Mouse (Mus musculus) embryonic facial prominence, embryonic 10.5 days (tissue): ENCODE results near the gene Gse1. TPM values are rescaled to one million over a fixed set of nuclear protein-coding genes. Genes with fewer than 3 reads are reported as not detected.

Source experiments
- DNase-seq: peaks from one replicate; pipeline ENCODE4 v3.0.0-alpha.2; 2017; ENCODE audit warnings: low spot score
- H3K27ac ChIP-seq: fragments of 300-500 bp; sonication (generic); replicated peaks from 2 replicates; pipeline ENCODE4 v1.5.1; 2016; ENCODE audit warnings: mild to moderate bottlenecking
- H3K27me3 ChIP-seq: fragments of 300-500 bp; sonication (generic); replicated peaks from 2 replicates; pipeline ENCODE4 v1.6.1; 2016; ENCODE audit warnings: low read depth, mild to moderate bottlenecking; ENCODE audit not compliant: poor library complexity, severe bottlenecking
- H3K36me3 ChIP-seq: fragments of 300-500 bp; sonication (generic); replicated peaks from 2 replicates; pipeline ENCODE4 v1.6.1; 2016; ENCODE audit warnings: mild to moderate bottlenecking, moderate library complexity
- H3K4me1 ChIP-seq: fragments of 300-500 bp; sonication (generic); 2 replicates; pipeline ENCODE4 v1.6.1; 2016
- H3K4me3 ChIP-seq: fragments of 300-500 bp; sonication (generic); 2 replicates; pipeline ENCODE4 v1.5.1; 2016; ENCODE audit warnings: mild to moderate bottlenecking, moderate library complexity
- H3K9me3 ChIP-seq: fragments of 300-500 bp; sonication (generic); 2 replicates; pipeline ENCODE4 v1.6.1; 2016; ENCODE audit warnings: mild to moderate bottlenecking
- WGBS: fragments of 180-500 bp; shearing (Covaris S2); methylation state at CpG from one replicate; pipeline ENCODE4 v1.1.7; 2016; 5-methylcytosine and 5-hydroxymethylcytosine counted together
- polyA plus RNA-seq: library from polyadenylated mRNA; unstranded; fragments of >200 nt; fragmentation: Nextera tagmentation; extraction: Ambion mirVana; gene quantifications from 2 replicates; pipeline ENCODE4 v1.2.1, GENCODE M21; 2016

Gene Gse1
- 9.9 and 10.2 TPM in 2 replicates for polyA plus RNA-seq

DNA sequence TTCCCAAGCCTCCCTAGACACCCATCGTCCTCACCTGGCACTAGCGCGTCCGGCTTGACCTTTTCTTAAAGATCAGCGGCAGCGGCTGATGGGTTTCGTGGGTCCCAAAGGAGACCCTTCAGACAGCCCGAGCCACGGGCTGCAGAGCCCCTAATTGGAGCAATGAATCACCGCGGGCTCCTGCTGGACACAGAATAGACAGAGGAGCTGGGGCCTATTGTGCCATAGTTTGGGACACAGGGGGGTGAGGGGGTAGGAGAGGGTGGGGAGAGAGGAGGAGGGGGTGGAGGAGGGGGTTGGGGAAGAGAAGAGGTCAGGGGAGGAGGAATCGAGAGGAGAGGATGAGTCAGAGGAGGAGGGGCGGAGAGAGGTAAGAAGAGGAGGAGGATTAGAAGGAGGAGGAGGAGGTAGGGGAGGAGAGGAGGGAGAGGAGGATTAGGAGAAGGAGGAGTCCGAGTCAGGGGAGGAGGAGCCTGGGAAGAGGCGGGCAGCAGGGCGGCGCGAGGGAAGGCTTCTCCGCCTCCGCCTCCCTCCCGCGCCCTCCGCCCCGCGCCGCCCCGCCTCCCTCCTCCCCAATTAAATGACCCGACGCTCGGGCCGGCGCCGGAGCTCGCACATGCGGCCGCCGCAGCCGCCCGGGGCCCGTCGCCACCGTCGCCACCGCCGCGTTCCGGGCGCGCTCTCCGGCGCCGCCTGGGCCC lies at the start of gene Gse1:
TSS of gene Gse1 (plus strand) at position 566 of the 701 bp plus-strand sequence.
- 8% methylated on average over 52 of the region's 52 CpGs for WGBS

DNA sequence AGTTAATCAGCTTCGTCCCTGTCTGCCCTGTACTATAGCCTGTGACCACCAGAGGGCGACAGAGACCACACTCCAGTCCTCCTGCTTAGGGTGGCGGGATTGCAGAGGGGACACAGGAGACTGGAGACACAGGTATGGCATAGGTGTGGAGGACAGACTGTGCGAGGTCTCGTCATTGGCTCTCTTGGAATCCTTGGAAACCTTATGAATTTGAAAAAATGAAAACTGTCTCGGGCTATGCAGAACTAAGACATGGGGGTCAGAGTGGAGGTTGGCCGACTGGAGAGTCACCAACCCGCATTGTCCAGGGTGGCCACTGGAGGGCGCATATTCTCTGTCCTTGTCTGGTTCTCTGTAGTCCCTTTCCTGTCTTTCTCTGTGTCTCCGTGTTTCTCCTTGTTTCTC lies 49.2 kb upstream of the Gse1 start:
- H3K4me1 ChIP-seq, result peaks cover 71% of the 10 kb centered on the region
- under 1% methylated on average over 10 of the region's 10 CpGs for WGBS
- H3K4me3 ChIP-seq, result peak overlapping the region; percentile 44

More for the DNA sequence above, at the start of gene Gse1:
- H3K4me3 ChIP-seq, result peak within 1 kb of the TSS; percentile 80
- H3K9me3 ChIP-seq, result no peaks in the 10 kb centered on the region
- peak within 1 kb of the TSS; percentile 86 for H3K27ac ChIP-seq
- H3K27me3 ChIP-seq, result peaks cover 59% of the 10 kb centered on the region
- peak; percentile 92 for DNase-seq
- no peaks in the 10 kb centered on the region for H3K36me3 ChIP-seq
- H3K4me1 ChIP-seq, result peaks cover 91% of the 10 kb centered on the region

DNA sequence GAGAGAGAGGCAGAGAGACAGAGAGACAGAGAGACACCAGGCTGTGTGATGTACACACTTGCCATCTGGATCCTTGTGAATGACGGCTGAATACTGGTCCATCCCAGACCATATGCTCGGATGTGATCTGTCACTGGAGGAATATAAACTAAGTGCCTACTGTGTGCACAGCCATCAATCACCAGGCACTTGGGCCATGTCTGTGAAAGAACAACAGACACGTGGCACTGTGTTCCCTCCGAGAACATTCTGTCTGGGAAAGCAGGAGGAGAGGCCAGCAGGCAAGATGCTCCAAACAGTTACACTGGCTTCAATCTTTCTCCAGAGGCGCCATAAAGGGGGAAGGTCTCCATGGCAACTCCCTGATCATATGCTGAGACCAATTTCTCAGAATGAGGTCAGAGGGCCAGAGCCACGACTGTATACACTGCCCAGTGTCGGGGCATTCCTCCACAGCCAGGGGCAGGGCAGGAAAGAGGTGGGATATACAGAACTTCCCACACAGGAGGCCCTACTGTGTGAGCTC lies 47.7 kb upstream of the Gse1 start:
- H3K9me3 ChIP-seq, result no peaks in the 10 kb centered on the region
- H3K36me3 ChIP-seq, result no peaks in the 10 kb centered on the region
- 62% methylated on average over 7 of the region's 7 CpGs for WGBS
- peaks cover 35% of the 10 kb centered on the region for H3K27me3 ChIP-seq
- H3K27ac ChIP-seq, result peak overlapping the region; percentile 54; the same call in 1 of the 2 replicates
- DNase-seq, result no peak
- no peak overlapping the region for H3K4me3 ChIP-seq
- H3K4me1 ChIP-seq, result peaks cover 75% of the 10 kb centered on the region

More for the DNA sequence above, 49.2 kb upstream of the Gse1 start:
- no peaks in the 10 kb centered on the region for H3K9me3 ChIP-seq
- H3K27ac ChIP-seq, result peak overlapping the region; percentile 84
- peaks cover 46% of the 10 kb centered on the region for H3K27me3 ChIP-seq
- H3K36me3 ChIP-seq, result no peaks in the 10 kb centered on the region
- DNase-seq, result peak; percentile 93

DNA sequence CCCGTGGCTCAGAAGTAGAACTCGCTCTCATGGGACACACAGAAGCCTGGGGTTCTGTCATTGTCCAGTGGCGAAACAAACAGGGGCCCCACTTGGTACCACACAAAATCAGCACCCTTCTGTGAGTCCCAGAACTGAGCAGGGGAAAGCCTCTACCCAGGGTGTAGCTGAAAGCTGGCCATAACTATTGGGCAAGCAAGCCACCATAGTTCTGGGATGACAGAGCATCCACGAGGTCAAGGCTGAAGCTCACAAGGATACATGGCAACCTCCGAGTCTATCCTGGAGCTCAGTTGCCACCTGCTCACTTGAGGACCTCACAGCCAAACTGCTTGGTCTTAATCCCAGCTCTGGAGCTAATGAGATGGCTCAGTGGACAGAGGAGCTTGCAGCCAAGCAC lies 47.0 kb upstream of the Gse1 start:
- Histone ChIP-seq H3K4me3 (no peak overlapping the region), H3K27ac (no peak overlapping the region), H3K9me3 (no peaks in the 10 kb centered on the region), H3K27me3 (peaks cover 27% of the 10 kb centered on the region), H3K4me1 (peaks cover 75% of the 10 kb centered on the region), H3K36me3 (no peaks in the 10 kb centered on the region)
- 86% methylated on average over 5 of the region's 5 CpGs for WGBS
- no peak for DNase-seq

DNA sequence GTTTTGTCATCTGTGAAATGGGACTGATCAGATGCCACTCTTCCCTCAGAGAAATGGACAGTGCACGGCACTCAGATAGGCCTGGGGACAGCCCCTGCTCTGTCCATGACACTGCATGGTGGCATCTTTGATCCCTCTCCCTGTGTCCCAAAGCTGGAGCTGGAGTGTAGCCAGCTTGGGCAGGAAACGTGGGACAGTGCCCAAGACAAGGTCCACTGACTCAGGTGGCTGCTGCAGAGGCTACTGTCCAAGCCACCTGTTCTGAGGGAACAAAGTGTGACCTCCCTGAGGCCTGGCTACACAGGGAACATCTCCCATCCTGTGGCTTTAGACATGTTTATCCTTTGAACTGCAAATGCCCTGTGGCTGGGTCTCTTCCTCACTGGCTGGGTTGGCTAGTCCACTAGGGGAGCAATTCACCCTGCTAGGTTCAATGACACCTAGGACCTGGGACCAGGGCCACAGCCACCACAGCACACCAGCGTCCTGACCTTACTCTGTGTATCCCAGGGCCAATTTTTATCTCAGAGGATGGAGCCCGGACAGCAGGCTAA lies 46.3 kb upstream of the Gse1 start:
- no peak overlapping the region for H3K27ac ChIP-seq
- no peaks in the 10 kb centered on the region for H3K36me3 ChIP-seq
- DNase-seq, result no peak
- peaks cover 21% of the 10 kb centered on the region for H3K27me3 ChIP-seq
- WGBS, result 78% methylated on average over 4 of the region's 4 CpGs
- H3K4me1 ChIP-seq, result peaks cover 75% of the 10 kb centered on the region
- no peaks in the 10 kb centered on the region for H3K9me3 ChIP-seq
- H3K4me3 ChIP-seq, result no peak overlapping the region

DNA sequence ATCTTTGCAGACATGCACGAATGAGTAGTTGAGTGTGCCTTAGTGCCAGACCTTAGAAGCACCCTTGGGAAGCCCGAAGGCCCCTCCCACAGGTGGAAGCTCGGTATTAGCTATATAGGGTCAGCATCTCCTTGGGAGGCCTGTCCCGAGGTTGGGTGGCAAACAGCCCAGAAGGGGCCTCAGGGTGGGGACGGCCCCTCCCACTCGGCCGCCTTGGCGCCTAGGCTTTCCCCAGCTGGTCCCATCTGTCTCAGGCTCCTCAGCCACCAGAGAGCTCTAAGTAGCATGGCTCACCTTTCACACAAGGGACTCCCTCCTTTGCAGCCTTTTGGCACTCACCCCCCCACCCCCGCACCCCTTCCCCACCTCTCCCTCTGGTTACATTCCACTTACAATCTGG lies 43.9 kb upstream of the Gse1 start:
- DNase-seq, result peak; percentile 47
- Histone ChIP-seq H3K9me3 (no peaks in the 10 kb centered on the region), H3K27ac (peak overlapping the region; percentile 84), H3K4me1 (peaks cover 61% of the 10 kb centered on the region), H3K36me3 (no peaks in the 10 kb centered on the region), H3K27me3 (peaks cover 4% of the 10 kb centered on the region; the same call in 1 of the 2 replicates), H3K4me3 (peak overlapping the region; percentile 0; the same call in 1 of the 2 replicates)
- WGBS, result 45% methylated on average over 9 of the region's 9 CpGs

DNA sequence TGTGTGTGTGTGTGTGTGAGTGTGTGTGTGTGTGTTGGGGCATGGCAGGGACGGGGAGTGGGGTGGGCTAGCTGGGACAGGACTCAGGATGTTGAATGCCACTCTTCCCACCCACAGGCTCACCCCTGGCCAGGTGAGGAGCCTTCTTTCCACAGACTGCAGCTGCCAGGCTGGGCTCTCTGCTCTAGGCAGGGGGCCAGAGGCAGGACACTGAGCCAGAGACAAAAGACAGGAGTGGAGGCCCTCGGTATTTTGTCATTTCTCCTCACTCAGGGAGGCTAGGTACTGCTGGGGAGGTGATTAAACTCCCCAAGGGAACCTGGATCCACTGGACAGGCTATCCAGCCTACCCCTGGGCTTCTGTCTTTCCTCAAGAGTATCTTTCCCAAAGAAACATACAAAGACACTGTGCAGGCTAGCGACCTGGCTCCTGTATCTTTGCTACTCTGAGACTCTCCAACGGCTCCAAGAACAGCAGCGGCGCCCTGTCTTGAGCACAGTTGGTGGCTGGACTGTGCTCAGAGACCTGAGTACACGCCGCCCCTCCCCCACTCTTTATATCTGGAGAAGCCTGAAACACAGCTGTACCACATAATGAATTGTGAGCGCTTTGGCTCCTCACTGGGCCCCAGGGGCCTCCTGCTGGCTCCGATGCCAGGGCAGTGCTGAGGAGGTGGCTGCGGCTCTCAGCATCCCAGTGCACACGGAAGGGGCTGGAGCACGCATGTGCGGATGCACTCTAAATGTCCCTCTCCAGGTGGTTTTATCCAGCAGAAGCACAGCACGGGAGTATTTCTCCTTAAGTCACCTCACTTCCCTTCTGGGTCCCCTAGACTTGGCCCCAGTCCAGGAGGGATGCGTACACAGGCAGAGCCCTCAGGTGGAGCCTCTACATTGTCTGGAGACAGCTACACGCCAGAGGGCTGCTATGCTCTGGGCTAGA lies 43.1 kb upstream of the Gse1 start:
- peaks cover 4% of the 10 kb centered on the region; the same call in 1 of the 2 replicates for H3K27me3 ChIP-seq
- peak overlapping the region; percentile 21 for H3K4me3 ChIP-seq
- peaks cover 61% of the 10 kb centered on the region for H3K4me1 ChIP-seq
- DNase-seq, result peak; percentile 72
- H3K36me3 ChIP-seq, result no peaks in the 10 kb centered on the region
- no peaks in the 10 kb centered on the region for H3K9me3 ChIP-seq
- peak overlapping the region; percentile 84 for H3K27ac ChIP-seq
- 41% methylated on average over 17 of the region's 17 CpGs for WGBS

DNA sequence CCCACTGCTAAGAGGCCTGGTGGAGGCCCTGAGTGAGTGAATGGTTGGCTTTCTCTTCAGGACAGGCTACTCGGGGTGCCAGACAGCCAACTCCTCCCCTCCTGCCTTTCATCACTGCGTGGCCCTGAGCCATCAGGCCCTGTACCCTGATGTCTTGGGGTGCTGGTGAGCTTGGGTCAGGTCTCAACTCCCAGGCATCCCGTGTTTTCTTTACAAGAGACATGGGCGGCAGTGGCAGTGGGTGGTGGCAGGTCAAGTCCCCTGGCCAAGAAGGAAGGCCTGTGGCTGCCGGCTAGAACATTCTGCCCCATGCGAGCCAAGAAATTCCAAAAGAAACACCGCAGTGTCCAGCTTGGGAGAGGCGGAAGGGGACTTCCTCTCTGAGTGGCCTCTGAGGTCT lies 41.8 kb upstream of the Gse1 start:
- 74% methylated on average over 8 of the region's 8 CpGs for WGBS
- Histone ChIP-seq H3K4me1 (peaks cover 63% of the 10 kb centered on the region), H3K27me3 (peaks cover 4% of the 10 kb centered on the region; the same call in 1 of the 2 replicates), H3K27ac (peak overlapping the region; percentile 84), H3K36me3 (no peaks in the 10 kb centered on the region), H3K9me3 (no peaks in the 10 kb centered on the region), H3K4me3 (no peak overlapping the region)
- no peak for DNase-seq

DNA sequence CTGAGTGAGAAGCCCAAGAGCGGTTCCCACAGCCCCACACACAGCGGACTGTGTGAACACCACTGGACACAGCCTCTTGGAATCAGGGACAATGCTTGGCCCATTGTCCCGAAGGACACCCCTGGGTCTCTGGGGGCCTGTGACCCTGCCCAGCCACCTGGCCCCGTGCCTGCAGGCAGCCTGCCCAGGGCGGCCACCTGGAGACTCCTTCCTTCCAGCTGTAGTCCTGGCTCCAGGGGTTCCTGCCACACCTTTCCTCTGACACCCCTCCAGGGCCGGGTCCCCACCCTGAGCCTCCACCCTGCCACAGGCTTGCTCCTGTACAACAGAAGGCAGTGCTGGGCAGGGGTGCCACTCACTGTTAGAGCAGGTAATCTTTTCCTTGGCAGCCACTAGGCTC lies 39.7 kb upstream of the Gse1 start:
- no peak for DNase-seq
- Histone ChIP-seq H3K36me3 (no peaks in the 10 kb centered on the region), H3K9me3 (no peaks in the 10 kb centered on the region; the same call in 1 of the 2 replicates), H3K4me1 (peaks cover 68% of the 10 kb centered on the region), H3K27ac (peak overlapping the region; percentile 57; the same call in 1 of the 2 replicates), H3K4me3 (no peak overlapping the region), H3K27me3 (peaks cover 4% of the 10 kb centered on the region; the same call in 1 of the 2 replicates)
- WGBS, result 80% methylated on average over 6 of the region's 6 CpGs

DNA sequence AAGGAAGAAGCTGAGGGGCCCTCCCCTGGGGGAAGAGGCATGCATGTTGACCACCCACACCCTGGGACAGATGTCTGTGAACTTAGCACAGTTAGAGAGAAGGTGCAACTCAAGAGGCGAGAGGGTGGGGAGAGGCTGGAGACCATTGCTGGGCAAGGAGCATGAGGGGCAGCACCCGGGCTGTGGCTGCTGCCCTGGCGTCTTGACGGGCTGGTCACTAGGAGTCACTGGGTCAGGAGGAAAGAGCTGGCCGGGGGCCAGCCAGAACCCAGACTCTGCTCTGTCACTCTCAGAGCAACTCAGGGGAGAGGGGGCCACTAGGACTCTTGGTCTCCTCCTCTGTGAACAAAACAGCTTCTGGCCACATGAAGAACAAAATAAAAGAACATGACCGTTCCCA lies 38.8 kb upstream of the Gse1 start:
- Histone ChIP-seq H3K27ac (0 out of 2 replicates have a peak overlapping the region, but pooled peaks have one; percentile 57), H3K27me3 (peaks cover 4% of the 10 kb centered on the region; the same call in 1 of the 2 replicates), H3K4me1 (peaks cover 59% of the 10 kb centered on the region), H3K36me3 (no peaks in the 10 kb centered on the region), H3K4me3 (no peak overlapping the region), H3K9me3 (no peaks in the 10 kb centered on the region; the same call in 1 of the 2 replicates)
- no peak for DNase-seq
- 84% methylated on average over 6 of the region's 6 CpGs for WGBS

DNA sequence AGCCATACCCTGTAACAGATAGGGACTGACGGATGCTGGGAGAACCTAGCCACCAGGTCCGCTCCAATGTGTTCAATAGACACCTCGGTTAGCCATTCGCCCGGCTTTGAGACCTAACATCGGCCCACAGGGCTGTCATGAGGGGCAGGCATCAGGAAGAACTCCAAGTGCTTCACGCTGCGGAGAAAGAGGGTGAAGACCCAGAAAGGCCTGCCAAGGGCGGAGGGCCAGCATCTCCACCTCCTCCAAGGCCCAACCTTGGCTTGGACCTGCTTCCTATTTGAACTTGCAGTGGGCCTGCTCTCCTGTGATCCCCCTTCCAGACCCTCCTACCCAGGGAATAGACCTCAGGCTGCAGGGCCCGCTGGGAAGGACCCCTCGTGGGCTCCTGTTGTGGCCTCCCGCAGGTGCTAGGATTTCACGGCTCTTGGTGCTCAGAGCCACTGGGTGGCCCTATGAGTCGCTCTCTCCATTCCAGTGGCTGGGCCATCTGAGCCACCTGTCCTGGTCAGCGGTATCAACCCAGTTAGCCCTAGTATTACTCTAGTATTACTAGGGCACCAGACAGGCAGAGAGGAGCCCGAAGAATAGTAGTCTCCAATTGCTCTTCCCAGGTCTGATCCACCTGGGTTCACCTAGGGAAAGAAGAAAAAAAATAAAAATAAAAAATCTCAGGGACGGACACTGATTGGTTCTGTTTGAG lies 38.0 kb upstream of the Gse1 start:
- Histone ChIP-seq H3K9me3 (no peaks in the 10 kb centered on the region; the same call in 1 of the 2 replicates), H3K27me3 (no peaks in the 10 kb centered on the region; the same call in 1 of the 2 replicates), H3K4me1 (peaks cover 51% of the 10 kb centered on the region), H3K36me3 (no peaks in the 10 kb centered on the region), H3K27ac (peak overlapping the region; percentile 57), H3K4me3 (no peak overlapping the region)
- 82% methylated on average over 17 of the region's 17 CpGs for WGBS
- no peak for DNase-seq
